Comparison of ENCODE assay signal across 14 mouse cellular contexts in genomic region chr1:51911331-51911730, GRCm38 (mm10). TPM values are rescaled to one million over a fixed set of nuclear protein-coding genes. Genes with fewer than 3 reads are reported as not detected.
DNase-seq lines count a peak whose midpoint lies in the region; ATAC-seq and TF ChIP-seq lines count a peak whose summit lies in the region.
"Had no signal": no experiment of that assay in that cellular context is flagged by ENCODE, and none has a peak within 500 bp of the region (broad histone marks: within the 10 kb centered on the region; RNA-seq: fewer than 3 reads in every experiment).

No protein-coding gene starts in this region.

- no peak overlapping the region for H3K27ac ChIP-seq in liver, adult 2 months (replicated peaks; ENCODE audit: insufficient read depth, low read depth, low read length)
- no peak overlapping the region for H3K27ac ChIP-seq in liver, embryonic 11.5 days (ENCODE audit: low read depth, low read length)
- H3K27ac ChIP-seq in kidney, embryonic 16.5 days (ENCODE audit: low read length): 0 out of 2 replicates have a peak overlapping the region, but pooled peaks have one; percentile 27
- H3K27ac ChIP-seq: intestine, embryonic 15.5 days; midbrain, embryonic 10.5 days had no signal

- no peak overlapping the region for H3K4me3 ChIP-seq in liver, adult 2 months (ENCODE audit: insufficient read depth, low read depth, low read length)
- H3K4me3 ChIP-seq in liver, embryonic 11.5 days (ENCODE audit: low read depth, low read length): no peak overlapping the region
- no peak overlapping the region for H3K4me3 ChIP-seq in kidney, embryonic 16.5 days (ENCODE audit: low read length)
- H3K4me3 ChIP-seq: intestine, embryonic 15.5 days; midbrain, embryonic 10.5 days had no signal

- H3K4me1 ChIP-seq in liver, adult 2 months (ENCODE audit: control insufficient read depth, insufficient read depth, low read length): peaks cover 4% of the 10 kb centered on the region
- H3K4me1 ChIP-seq in liver, embryonic 11.5 days (replicated peaks; ENCODE audit: control insufficient read depth, insufficient read depth, low read length): peaks cover 15% of the 10 kb centered on the region
- peaks cover 64% of the 10 kb centered on the region for H3K4me1 ChIP-seq in kidney, embryonic 16.5 days (ENCODE audit: insufficient read depth, low read length)

- peak; percentile 26 to 39 for DNase-seq in adrenal gland, postnatal 36 days
- DNase-seq in adrenal gland, adult 8-10 months: no peak
- DNase-seq in liver, adult 2 months (ENCODE audit: extremely low read depth, low read depth, low spot score): peak; percentile 37
- no peak for DNase-seq in liver, embryonic 11.5 days (ENCODE audit: low spot score)
- DNase-seq in lung, postnatal 4 days: peak; percentile 46 to 70
- no peak for DNase-seq in left cerebral cortex, postnatal 36 days (ENCODE audit: low spot score in 2 of 2)
- DNase-seq in spleen, postnatal 4 days (ENCODE audit: low spot score in 2 of 2): no peak
- DNase-seq: cerebellum, adult 2 months; gastrocnemius, postnatal 14 days; thymus, adult 2 months had no signal

- no peak overlapping the region for H3K9ac ChIP-seq in liver, adult 2 months (ENCODE audit: low read depth, low read length)
- H3K9ac ChIP-seq in liver, embryonic 11.5 days (ENCODE audit: low read depth, low read length): no peak overlapping the region
- H3K9ac ChIP-seq in kidney, embryonic 16.5 days (replicated peaks; ENCODE audit: low read length): no peak overlapping the region
- H3K9ac ChIP-seq: intestine, embryonic 15.5 days had no signal

- intact Hi-C loops in left cerebral cortex, postnatal 36 days (cut with DNase I): no loop called here

- H3K27me3 ChIP-seq in liver, adult 2 months (ENCODE audit: control insufficient read depth, insufficient read depth, low read length): no peaks in the 10 kb centered on the region
- H3K27me3 ChIP-seq in liver, embryonic 11.5 days (replicated peaks; ENCODE audit: control insufficient read depth, insufficient read depth, low read length): peaks cover 13% of the 10 kb centered on the region
- H3K27me3 ChIP-seq in kidney, embryonic 16.5 days (ENCODE audit: insufficient read depth, low read length): no peaks in the 10 kb centered on the region
- H3K27me3 ChIP-seq: intestine, embryonic 15.5 days had no signal

- ATAC-seq in liver, embryonic 11.5 days (replicated peaks; ENCODE audit: low FRiP score): no peak
- no peak for ATAC-seq in kidney, embryonic 16.5 days (ENCODE audit: low FRiP score, low TSS enrichment)
- ATAC-seq: intestine, embryonic 15.5 days had no signal

- H3K9me3 ChIP-seq in liver, embryonic 11.5 days (ENCODE audit: control insufficient read depth, low read length): no peaks in the 10 kb centered on the region
- no peaks in the 10 kb centered on the region for H3K9me3 ChIP-seq in kidney, embryonic 16.5 days (ENCODE audit: low read length)
- H3K9me3 ChIP-seq: intestine, embryonic 15.5 days; midbrain, embryonic 10.5 days had no signal

- no peak overlapping the region for H3K4me2 ChIP-seq in liver, embryonic 11.5 days
- H3K4me2 ChIP-seq in kidney, embryonic 16.5 days (replicated peaks; ENCODE audit: low read depth, low read length): no peak overlapping the region
- H3K4me2 ChIP-seq: intestine, embryonic 15.5 days had no signal

- 86% methylated on average over 4 of the region's 4 CpGs for WGBS in liver, adult 2 months
- WGBS in liver, embryonic 11.5 days: 50% methylated on average over 4 of the region's 4 CpGs
- WGBS in kidney, embryonic 16.5 days: 29% methylated on average over 4 of the region's 4 CpGs

- peaks cover 30% of the 10 kb centered on the region for H3K79me2 ChIP-seq in liver, adult 2 months (ENCODE audit: control insufficient read depth, insufficient read depth, low read length)

- TF ChIP-seq POLR2A in liver, adult 2 months (IDR thresholded peaks at IDR 0.05; ENCODE audit: extremely low read depth, insufficient read depth, low read length): no peak

- TF ChIP-seq CTCF in liver, adult 2 months (IDR thresholded peaks at IDR 0.05; ENCODE audit: low read depth, low read length): no peak

- no peaks in the 10 kb centered on the region for H3K36me3 ChIP-seq in liver, adult 2 months (ENCODE audit: control insufficient read depth, insufficient read depth, low read length)
- no peaks in the 10 kb centered on the region for H3K36me3 ChIP-seq in liver, embryonic 11.5 days (ENCODE audit: control insufficient read depth, insufficient read depth, low read length)
- H3K36me3 ChIP-seq in kidney, embryonic 16.5 days (ENCODE audit: insufficient read depth, low read length): no peaks in the 10 kb centered on the region
- H3K36me3 ChIP-seq: intestine, embryonic 15.5 days had no signal

RNA-seq across cellular contexts. Expression of gene Myo1b, which starts 4.5 kb away (rescaled TPM):
- total RNA-seq in adrenal gland, postnatal 36 days (2021): 10 to 100 TPM; 63.2 to 64.2 TPM
- 10 to 100 TPM; 47.5 to 65.6 (median 54.5) TPM for total RNA-seq in adrenal gland, adult 8-10 months (2022)
- 158 and 176 TPM in 2 replicates for total RNA-seq in liver, adult 2 months (2014; rRNA removed)
- 35.1 and 41.7 TPM in 2 replicates for polyA plus RNA-seq in liver, adult 2 months (2012; rRNA removed)
- polyA plus RNA-seq in liver, embryonic 11.5 days (2014; fragmentation: Nextera tagmentation; extraction: Ambion mirVana): 26.4 and 27.0 TPM in 2 replicates
- 68.3 and 68.8 TPM in 2 replicates for polyA plus RNA-seq in kidney, embryonic 16.5 days (2015; fragmentation: Nextera tagmentation; extraction: Ambion mirVana)
- total RNA-seq in left cerebral cortex, postnatal 36 days (2021): 10 to 100 TPM; 28.5 to 39.4 TPM
- total RNA-seq: neutrophil, adult 5-6 weeks had no signal

Comparison
In these comparisons a context has a peak if more than half of its experiments do, and no peak if none do; other contexts are left out.
1. DNase-seq: peak in adrenal gland, postnatal 36 days (2 of 2), liver, adult 2 months (single experiment) and lung, postnatal 4 days (2 of 2); none in adrenal gland, adult 8-10 months (single experiment), liver, embryonic 11.5 days (single experiment), left cerebral cortex, postnatal 36 days (0 of 2) and spleen, postnatal 4 days (0 of 2).